Mouse (Mus musculus): ENCODE measurements at regions not wholly inside any gene's neighbourhood (a gene's known extent, or its start where the extent isn't known, plus 50 kb on each side); places are given as distances from the start of the nearest gene placed in this dataset.

GRCm38 (mm10) chr10:66834974-66835373, 261.0 kb upstream of the Jmjd1c start:
- no peak for ATAC-seq (ENCODE audit: insufficient read depth, low FRiP score)
- H3K27me3 ChIP-seq (ENCODE audit: control insufficient read depth, insufficient read depth, low read length) = no peaks in the 10 kb centered on the region
- H3K4me3 ChIP-seq (replicated peaks; ENCODE audit: low read length) = no peak overlapping the region
- 71% methylated on average over 4 of the region's 4 CpGs for WGBS
- H3K4me2 ChIP-seq (ENCODE audit: low read depth, low read length) = no peak overlapping the region
- H3K27ac ChIP-seq (ENCODE audit: low read length) = no peak overlapping the region
- no peaks in the 10 kb centered on the region for H3K9me3 ChIP-seq (replicated peaks; ENCODE audit: control insufficient read depth, low read length)
- H3K4me1 ChIP-seq (ENCODE audit: control insufficient read depth, insufficient read depth, low read length) = no peaks in the 10 kb centered on the region
- no peak overlapping the region for H3K9ac ChIP-seq (ENCODE audit: low read length)
- H3K36me3 ChIP-seq (ENCODE audit: control insufficient read depth, insufficient read depth, low read length) = no peaks in the 10 kb centered on the region

GRCm38 (mm10) chr10:66839058-66839457, 256.9 kb upstream of the Jmjd1c start:
- Histone ChIP-seq H3K36me3 (ENCODE audit: control insufficient read depth, insufficient read depth, low read length) (no peaks in the 10 kb centered on the region), H3K4me3 (replicated peaks; ENCODE audit: low read length) (no peak overlapping the region), H3K4me2 (ENCODE audit: low read depth, low read length) (no peak overlapping the region), H3K9me3 (replicated peaks; ENCODE audit: control insufficient read depth, low read length) (no peaks in the 10 kb centered on the region), H3K9ac (ENCODE audit: low read length) (no peak overlapping the region), H3K27ac (ENCODE audit: low read length) (no peak overlapping the region), H3K4me1 (ENCODE audit: control insufficient read depth, insufficient read depth, low read length) (no peaks in the 10 kb centered on the region), H3K27me3 (ENCODE audit: control insufficient read depth, insufficient read depth, low read length) (no peaks in the 10 kb centered on the region)
- WGBS = 56% methylated on average over 9 of the region's 9 CpGs
- ATAC-seq (ENCODE audit: insufficient read depth, low FRiP score) = no peak

- H3K27ac ChIP-seq (ENCODE audit: low read length) = no peak overlapping the region
- H3K9me3 ChIP-seq (replicated peaks; ENCODE audit: control insufficient read depth, low read length) = no peaks in the 10 kb centered on the region
- H3K4me1 ChIP-seq (ENCODE audit: control insufficient read depth, insufficient read depth, low read length) = no peaks in the 10 kb centered on the region
- WGBS = 68% methylated on average over 2 of the region's 2 CpGs
- H3K27me3 ChIP-seq (ENCODE audit: control insufficient read depth, insufficient read depth, low read length) = no peaks in the 10 kb centered on the region
- no peak overlapping the region for H3K9ac ChIP-seq (ENCODE audit: low read length)
- H3K4me3 ChIP-seq (replicated peaks; ENCODE audit: low read length) = no peak overlapping the region
- ATAC-seq (ENCODE audit: insufficient read depth, low FRiP score) = no peak
- H3K4me2 ChIP-seq (ENCODE audit: low read depth, low read length) = no peak overlapping the region
- H3K36me3 ChIP-seq (ENCODE audit: control insufficient read depth, insufficient read depth, low read length) = no peaks in the 10 kb centered on the region
These were observed 252.7 kb upstream of the Jmjd1c start for GRCm38 (mm10) chr10:66843258-66843657.

GRCm38 (mm10) chr10:66848778-66849177, 247.1 kb upstream of the Jmjd1c start:
- Histone ChIP-seq H3K4me2 (ENCODE audit: low read depth, low read length) (no peak overlapping the region), H3K36me3 (ENCODE audit: control insufficient read depth, insufficient read depth, low read length) (no peaks in the 10 kb centered on the region), H3K4me3 (replicated peaks; ENCODE audit: low read length) (no peak overlapping the region), H3K9ac (ENCODE audit: low read length) (no peak overlapping the region), H3K27me3 (ENCODE audit: control insufficient read depth, insufficient read depth, low read length) (no peaks in the 10 kb centered on the region), H3K4me1 (ENCODE audit: control insufficient read depth, insufficient read depth, low read length) (0 out of 2 replicates have a peak, but pooled peaks cover 2% of the 10 kb centered on the region), H3K9me3 (replicated peaks; ENCODE audit: control insufficient read depth, low read length) (no peaks in the 10 kb centered on the region), H3K27ac (ENCODE audit: low read length) (no peak overlapping the region)
- no peak for ATAC-seq (ENCODE audit: insufficient read depth, low FRiP score)
- 85% methylated on average over 5 of the region's 5 CpGs for WGBS

GRCm38 (mm10) chr10:66849681-66850080, 246.2 kb upstream of the Jmjd1c start:
- 59% methylated on average over 6 of the region's 6 CpGs for WGBS
- no peak overlapping the region for H3K9ac ChIP-seq (ENCODE audit: low read length)
- H3K9me3 ChIP-seq (replicated peaks; ENCODE audit: control insufficient read depth, low read length) = no peaks in the 10 kb centered on the region
- H3K4me1 ChIP-seq (ENCODE audit: control insufficient read depth, insufficient read depth, low read length) = 0 out of 2 replicates have a peak, but pooled peaks cover 2% of the 10 kb centered on the region
- H3K36me3 ChIP-seq (ENCODE audit: control insufficient read depth, insufficient read depth, low read length) = no peaks in the 10 kb centered on the region
- H3K4me2 ChIP-seq (ENCODE audit: low read depth, low read length) = no peak overlapping the region
- no peak overlapping the region for H3K27ac ChIP-seq (ENCODE audit: low read length)
- no peaks in the 10 kb centered on the region for H3K27me3 ChIP-seq (ENCODE audit: control insufficient read depth, insufficient read depth, low read length)
- no peak for ATAC-seq (ENCODE audit: insufficient read depth, low FRiP score)
- H3K4me3 ChIP-seq (replicated peaks; ENCODE audit: low read length) = no peak overlapping the region

- no peaks in the 10 kb centered on the region for H3K27me3 ChIP-seq (ENCODE audit: control insufficient read depth, insufficient read depth, low read length)
- H3K9me3 ChIP-seq (replicated peaks; ENCODE audit: control insufficient read depth, low read length) = no peaks in the 10 kb centered on the region
- 0 out of 2 replicates have a peak, but pooled peaks cover 2% of the 10 kb centered on the region for H3K4me1 ChIP-seq (ENCODE audit: control insufficient read depth, insufficient read depth, low read length)
- H3K4me2 ChIP-seq (ENCODE audit: low read depth, low read length) = no peak overlapping the region
- no peak for ATAC-seq (ENCODE audit: insufficient read depth, low FRiP score)
- H3K4me3 ChIP-seq (replicated peaks; ENCODE audit: low read length) = no peak overlapping the region
- H3K9ac ChIP-seq (ENCODE audit: low read length) = no peak overlapping the region
- no peaks in the 10 kb centered on the region for H3K36me3 ChIP-seq (ENCODE audit: control insufficient read depth, insufficient read depth, low read length)
- 61% methylated on average over 4 of the region's 4 CpGs for WGBS
- H3K27ac ChIP-seq (ENCODE audit: low read length) = no peak overlapping the region
These were observed 244.9 kb upstream of the Jmjd1c start for GRCm38 (mm10) chr10:66850972-66851478.

GRCm38 (mm10) chr10:66851841-66852240, 244.1 kb upstream of the Jmjd1c start:
- Histone ChIP-seq H3K27me3 (ENCODE audit: control insufficient read depth, insufficient read depth, low read length) (no peaks in the 10 kb centered on the region), H3K4me3 (replicated peaks; ENCODE audit: low read length) (no peak overlapping the region), H3K4me1 (ENCODE audit: control insufficient read depth, insufficient read depth, low read length) (0 out of 2 replicates have a peak, but pooled peaks cover 2% of the 10 kb centered on the region), H3K4me2 (ENCODE audit: low read depth, low read length) (no peak overlapping the region), H3K9ac (ENCODE audit: low read length) (no peak overlapping the region), H3K27ac (ENCODE audit: low read length) (no peak overlapping the region), H3K36me3 (ENCODE audit: control insufficient read depth, insufficient read depth, low read length) (no peaks in the 10 kb centered on the region), H3K9me3 (replicated peaks; ENCODE audit: control insufficient read depth, low read length) (no peaks in the 10 kb centered on the region)
- 49% methylated on average over 5 of the region's 5 CpGs for WGBS
- no peak for ATAC-seq (ENCODE audit: insufficient read depth, low FRiP score)

- H3K9me3 ChIP-seq (replicated peaks; ENCODE audit: control insufficient read depth, low read length) = no peaks in the 10 kb centered on the region
- H3K4me3 ChIP-seq (replicated peaks; ENCODE audit: low read length) = no peak overlapping the region
- H3K27me3 ChIP-seq (ENCODE audit: control insufficient read depth, insufficient read depth, low read length) = no peaks in the 10 kb centered on the region
- H3K36me3 ChIP-seq (ENCODE audit: control insufficient read depth, insufficient read depth, low read length) = no peaks in the 10 kb centered on the region
- no peak for ATAC-seq (ENCODE audit: insufficient read depth, low FRiP score)
- no peak overlapping the region for H3K27ac ChIP-seq (ENCODE audit: low read length)
- no peak overlapping the region for H3K9ac ChIP-seq (ENCODE audit: low read length)
- 51% methylated on average over 5 of the region's 5 CpGs for WGBS
- peak overlapping the region; percentile 33; the same call in 1 of the 2 replicates for H3K4me2 ChIP-seq (ENCODE audit: low read depth, low read length)
- 0 out of 2 replicates have a peak, but pooled peaks cover 2% of the 10 kb centered on the region for H3K4me1 ChIP-seq (ENCODE audit: control insufficient read depth, insufficient read depth, low read length)
These were observed 243.2 kb upstream of the Jmjd1c start for GRCm38 (mm10) chr10:66852708-66853107.

GRCm38 (mm10) chr10:66853258-66853657, 242.7 kb upstream of the Jmjd1c start:
- Histone ChIP-seq H3K4me1 (ENCODE audit: control insufficient read depth, insufficient read depth, low read length) (0 out of 2 replicates have a peak, but pooled peaks cover 2% of the 10 kb centered on the region), H3K9ac (ENCODE audit: low read length) (no peak overlapping the region), H3K4me2 (ENCODE audit: low read depth, low read length) (peak overlapping the region; percentile 33), H3K9me3 (replicated peaks; ENCODE audit: control insufficient read depth, low read length) (no peaks in the 10 kb centered on the region), H3K36me3 (ENCODE audit: control insufficient read depth, insufficient read depth, low read length) (no peaks in the 10 kb centered on the region), H3K27ac (ENCODE audit: low read length) (no peak overlapping the region), H3K27me3 (ENCODE audit: control insufficient read depth, insufficient read depth, low read length) (no peaks in the 10 kb centered on the region), H3K4me3 (replicated peaks; ENCODE audit: low read length) (peak overlapping the region; percentile 14; the same call in 1 of the 2 replicates)
- no peak for ATAC-seq (ENCODE audit: insufficient read depth, low FRiP score)
- WGBS = 10% methylated on average over 13 of the region's 13 CpGs
